Mouse (Mus musculus): ENCODE results near the gene Mapk10.
A peak's percentile ranks its signal among the peaks of the same experiment; 100 is the strongest.

The Mapk10 gene

GRCm38 (mm10) chr5:103211101-103211848, at the start of gene Mapk10:
TSS of gene Mapk10 (minus strand) at chr5:103211334.
- DNase-seq (ENCODE audit: low read depth, low spot score), result peak; percentile 94

- no peak for DNase-seq (ENCODE audit: low read depth, low spot score)
These were observed 45.0 kb upstream of the Mapk10 start for GRCm38 (mm10) chr5:103256144-103256543.

- no peak for DNase-seq (ENCODE audit: low read depth, low spot score)
These were observed 31.3 kb upstream of the Mapk10 start for GRCm38 (mm10) chr5:103242430-103242829.

GRCm38 (mm10) chr5:103231822-103232221, 20.7 kb upstream of the Mapk10 start:
- DNase-seq (ENCODE audit: low read depth, low spot score), result no peak

GRCm38 (mm10) chr5:103230334-103230733, 19.2 kb upstream of the Mapk10 start:
- no peak for DNase-seq (ENCODE audit: low read depth, low spot score)

- DNase-seq (ENCODE audit: low read depth, low spot score), result no peak
These were observed 18.2 kb upstream of the Mapk10 start for GRCm38 (mm10) chr5:103229321-103229720.

GRCm38 (mm10) chr5:103221997-103222396, 10.9 kb upstream of the Mapk10 start:
- no peak for DNase-seq (ENCODE audit: low read depth, low spot score)

- no peak for DNase-seq (ENCODE audit: low read depth, low spot score)
These were observed 490 bp downstream of the Mapk10 start for GRCm38 (mm10) chr5:103210644-103211043.

- no peak for DNase-seq (ENCODE audit: low read depth, low spot score)
These were observed 1.1 kb downstream of the Mapk10 start for GRCm38 (mm10) chr5:103210018-103210417.

GRCm38 (mm10) chr5:103209486-103209885, 1.6 kb downstream of the Mapk10 start:
- DNase-seq (ENCODE audit: low read depth, low spot score), result no peak

- no peak for DNase-seq (ENCODE audit: low read depth, low spot score)
These were observed 2.3 kb downstream of the Mapk10 start for GRCm38 (mm10) chr5:103208869-103209268.

GRCm38 (mm10) chr5:103208021-103208511, 3.1 kb downstream of the Mapk10 start:
- DNase-seq (ENCODE audit: low read depth, low spot score), result no peak

GRCm38 (mm10) chr5:103197796-103198325, 13.3 kb downstream of the Mapk10 start:
- no peak for DNase-seq (ENCODE audit: low read depth, low spot score)

- DNase-seq (ENCODE audit: low read depth, low spot score), result no peak
These were observed 16.6 kb downstream of the Mapk10 start for GRCm38 (mm10) chr5:103194549-103194948.

GRCm38 (mm10) chr5:103193700-103194099, 17.4 kb downstream of the Mapk10 start:
- no peak for DNase-seq (ENCODE audit: low read depth, low spot score)

- DNase-seq (ENCODE audit: low read depth, low spot score), result peak; percentile 92
These were observed 19.6 kb downstream of the Mapk10 start for GRCm38 (mm10) chr5:103191577-103191976.

- DNase-seq (ENCODE audit: low read depth, low spot score), result no peak
These were observed 26.9 kb downstream of the Mapk10 start for GRCm38 (mm10) chr5:103184256-103184655.

- no peak for DNase-seq (ENCODE audit: low read depth, low spot score)
These were observed 29.5 kb downstream of the Mapk10 start for GRCm38 (mm10) chr5:103181622-103182021.

- DNase-seq (ENCODE audit: low read depth, low spot score), result no peak
These were observed 34.1 kb downstream of the Mapk10 start for GRCm38 (mm10) chr5:103177010-103177409.

- DNase-seq (ENCODE audit: low read depth, low spot score), result no peak
These were observed 35.1 kb downstream of the Mapk10 start for GRCm38 (mm10) chr5:103175989-103176388.

- DNase-seq (ENCODE audit: low read depth, low spot score), result no peak
These were observed 36.5 kb downstream of the Mapk10 start for GRCm38 (mm10) chr5:103174607-103175006.

- DNase-seq (ENCODE audit: low read depth, low spot score), result no peak
These were observed 39.9 kb downstream of the Mapk10 start for GRCm38 (mm10) chr5:103171207-103171606.

GRCm38 (mm10) chr5:103167371-103167770, 43.8 kb downstream of the Mapk10 start:
- DNase-seq (ENCODE audit: low read depth, low spot score), result no peak

Data from R1 (cell line).